Mouse (Mus musculus) testis, postnatal 14 days (tissue): ENCODE measurements around the gene Tpmt.

Source experiments
- DNase-seq: peaks from one replicate; pipeline ENCODE4 v3.0.0; 2021; ENCODE audit warnings: low spot score

Gene Tpmt

DNA sequence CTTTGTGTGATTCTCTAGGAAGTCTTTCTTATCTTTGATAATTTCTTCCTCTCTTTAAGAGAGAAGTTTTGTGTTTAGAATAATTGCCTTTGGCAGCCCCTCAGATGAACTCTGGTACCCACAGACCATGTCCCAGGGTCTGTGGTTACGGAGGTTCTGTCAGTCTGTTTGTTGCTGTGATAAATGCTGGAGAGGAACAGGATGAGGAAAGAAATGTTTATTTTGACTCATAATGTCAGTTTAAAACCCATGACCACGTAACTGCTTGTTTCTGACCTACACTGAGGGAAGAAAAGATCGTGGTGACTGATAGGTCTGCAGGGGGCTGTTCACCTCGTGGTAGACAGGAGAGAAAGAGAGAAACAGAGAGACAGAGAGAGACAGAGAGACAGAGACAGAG lies 68.6 kb downstream of the Tpmt start:
- DNase-seq, result no peak

DNA sequence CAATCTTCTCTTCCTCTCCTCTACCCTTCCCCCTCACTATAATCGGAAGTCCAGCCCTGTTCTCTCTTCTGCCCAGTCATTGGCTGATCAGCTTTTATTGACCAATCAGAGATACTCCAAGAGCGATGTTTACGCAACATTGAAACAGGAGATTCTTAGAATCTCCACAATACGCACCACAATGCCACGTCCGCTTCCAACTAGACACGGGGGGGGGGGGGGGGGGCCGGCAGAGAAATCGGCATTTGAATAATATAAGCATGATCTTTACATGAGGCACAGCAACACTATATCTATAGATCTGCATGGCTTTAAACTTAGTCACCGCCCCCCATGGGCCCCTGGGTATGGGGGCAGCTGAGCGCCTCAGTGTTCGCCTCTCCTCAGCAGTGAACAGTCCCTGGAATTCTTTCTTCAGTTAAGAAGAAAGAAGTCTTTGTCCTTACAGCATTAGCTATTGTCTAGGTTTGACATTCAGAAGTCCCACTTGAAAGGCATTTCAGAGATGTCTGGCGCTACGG lies 69.4 kb downstream of the Tpmt start:
- no peak for DNase-seq
